Mouse (Mus musculus): ENCODE measurements around the gene Asxl2.

GRCm38 (mm10) chr12:3539605-3540004, 112.9 kb downstream of the Asxl2 start:
- TF ChIP-seq CTCF (IDR thresholded peaks at IDR 0.05; ENCODE audit: low read depth): no peak
- TF ChIP-seq EP300 (optimal IDR thresholded peaks at IDR 0.05): no peak

Data from stomach, postnatal 0 days (tissue).